9 mouse cellular contexts compared by ENCODE assay signal in the genomic region with DNA sequence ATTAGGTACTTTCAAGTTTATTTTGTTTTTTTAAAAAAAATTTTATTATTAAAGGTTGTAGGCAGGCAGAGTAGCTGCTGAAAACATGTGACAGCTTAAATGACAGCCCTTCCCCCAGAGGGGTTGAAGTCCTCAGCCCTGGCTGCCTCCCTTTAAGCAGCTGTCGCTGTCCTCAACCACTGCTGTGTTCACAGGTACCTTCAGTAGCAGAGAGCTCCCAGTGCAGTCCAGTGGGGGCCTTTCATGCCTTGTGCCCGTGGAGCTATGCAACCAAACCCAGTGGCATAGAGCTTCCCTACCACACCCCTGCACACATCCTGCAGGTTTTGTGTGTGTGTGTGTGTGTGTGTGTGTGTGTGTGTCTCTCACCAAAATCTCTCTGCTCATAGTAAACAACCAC. TPM values are rescaled to one million over a fixed set of nuclear protein-coding genes. Genes with fewer than 3 reads are reported as not detected.
A peak's percentile ranks its signal among the peaks of the same experiment; 100 is the strongest.
DNase-seq lines count a peak whose midpoint lies in the region; ATAC-seq lines count a peak whose summit lies in the region.
"Had no signal": no experiment of that assay in that cellular context is flagged by ENCODE, and none has a peak within 500 bp of the region (broad histone marks: within the 10 kb centered on the region; RNA-seq: fewer than 3 reads in every experiment).

No protein-coding gene starts in this region.

- no peak overlapping the region for H3K4me3 ChIP-seq in liver, embryonic 13.5 days (replicated peaks)
- H3K4me3 ChIP-seq: heart, embryonic 13.5 days had no signal

- no peak overlapping the region for H3K4me2 ChIP-seq in liver, embryonic 13.5 days
- H3K4me2 ChIP-seq: heart, embryonic 13.5 days had no signal

- WGBS in liver, embryonic 13.5 days (ENCODE audit: insufficient replicate concordance), result 23% methylated on average over 2 of the region's 2 CpGs

- no peaks in the 10 kb centered on the region for H3K9me3 ChIP-seq in liver, embryonic 13.5 days (replicated peaks)

- H3K9ac ChIP-seq in liver, embryonic 13.5 days, result no peak overlapping the region
- H3K9ac ChIP-seq: heart, embryonic 13.5 days had no signal

- H3K4me1 ChIP-seq in liver, embryonic 13.5 days (replicated peaks), result peaks cover 29% of the 10 kb centered on the region

- H3K27ac ChIP-seq in liver, embryonic 13.5 days, result no peak overlapping the region
- H3K27ac ChIP-seq: heart, embryonic 13.5 days had no signal

- no peaks in the 10 kb centered on the region for H3K27me3 ChIP-seq in liver, embryonic 13.5 days
- H3K27me3 ChIP-seq: heart, embryonic 13.5 days had no signal

- 0 out of 2 replicates have a peak, but pooled peaks have one; percentile 12 for ATAC-seq in granulocyte monocyte progenitor cell, adult 5-6 weeks (replicated peaks; ENCODE audit: poor library complexity, severe bottlenecking)
- ATAC-seq in liver, embryonic 13.5 days (ENCODE audit: low read depth), result peak; percentile 78

- DNase-seq in lung, postnatal 36 days, result peak; percentile 11
- no peak for DNase-seq in lung, postnatal 14 days
- DNase-seq in liver, embryonic 13.5 days, result no peak
- DNase-seq in thymus, postnatal 14 days, result peak; percentile 45
- no peak for DNase-seq in embryo, embryonic 9.5 days (ENCODE audit: extremely low spot score)
- no peak for DNase-seq in adrenal gland, adult (ENCODE audit: inconsistent age in 2 of 2, low spot score in 1 of 2)
- DNase-seq in left cerebral cortex, adult 18-20 months (ENCODE audit: low spot score in 2 of 2), result no peak

- H3K36me3 ChIP-seq in liver, embryonic 13.5 days, result 0 out of 2 replicates have a peak, but pooled peaks cover 2% of the 10 kb centered on the region
- H3K36me3 ChIP-seq: heart, embryonic 13.5 days had no signal

RNA-seq across cellular contexts. Expression of gene Tbl1xr1, which starts 38.8 kb away (rescaled TPM):
- total RNA-seq in granulocyte monocyte progenitor cell, adult 5-6 weeks (2014; fragmentation: Nextera tagmentation), result 78.0 and 98.0 TPM in 2 replicates
- 71.4 and 89.8 TPM in 2 replicates for total RNA-seq in granulocyte monocyte progenitor cell, adult 5-6 weeks (2017)
- 5.0 and 8.5 TPM in 2 replicates for polyA plus RNA-seq in liver, embryonic 13.5 days (2015; fragmentation: Nextera tagmentation; extraction: Ambion mirVana)
- total RNA-seq in left cerebral cortex, adult 18-20 months (2021), result 100 to 1,000 TPM; 132 to 133 TPM

Comparison
In these comparisons a context has a peak if more than half of its experiments do, and no peak if none do; other contexts are left out.
1. DNase-seq: peak in lung, postnatal 36 days (single experiment) and thymus, postnatal 14 days (single experiment); none in lung, postnatal 14 days (single experiment), liver, embryonic 13.5 days (single experiment), embryo, embryonic 9.5 days (single experiment), adrenal gland, adult (0 of 2) and left cerebral cortex, adult 18-20 months (0 of 2).